Mouse (Mus musculus) embryonic facial prominence, embryonic 12.5 days (tissue): ENCODE results near the gene Slc34a3. TPM values are rescaled to one million over a fixed set of nuclear protein-coding genes. Genes with fewer than 3 reads are reported as not detected.

ENCODE experiments used
- polyA plus RNA-seq: library from polyadenylated mRNA; unstranded; fragments of >200 nt; fragmentation: Nextera tagmentation; extraction: Ambion mirVana; gene quantifications from 2 replicates; pipeline ENCODE4 v1.2.1, GENCODE M21; 2016

The Slc34a3 gene
- polyA plus RNA-seq, 1 experiment from 2014 or later, result not detected

Other genes starting within 250 kb of the Slc34a3 start
- 99.1 and 103 TPM in 2 replicates for gene Nsmf, start 180.0 kb downstream of the Slc34a3 start, polyA plus RNA-seq
- not detected in 2 replicates for gene Entpd8, start 154.1 kb downstream of the Slc34a3 start, polyA plus RNA-seq
- gene Noxa1, start 139.2 kb downstream of the Slc34a3 start, polyA plus RNA-seq, result 0.19 TPM in 1 of 2 replicates, not detected in the other
- gene Nrarp, start 53.6 kb downstream of the Slc34a3 start, polyA plus RNA-seq, result 21.3 and 24.7 TPM in 2 replicates
- 3.1 and 3.9 TPM in 2 replicates for gene Tor4a, start 37.5 kb downstream of the Slc34a3 start, polyA plus RNA-seq
- 119 and 121 TPM in 2 replicates for gene Nelfb, start 22.9 kb downstream of the Slc34a3 start, polyA plus RNA-seq
- gene Stpg3, start 19.7 kb downstream of the Slc34a3 start, polyA plus RNA-seq, result not detected in 2 replicates
- 1.1 TPM in 1 of 2 replicates, not detected in the other for gene Fam166a, start 15.6 kb downstream of the Slc34a3 start, polyA plus RNA-seq
- gene Tubb4b, start 9.7 kb downstream of the Slc34a3 start, polyA plus RNA-seq, result 443 and 449 TPM in 2 replicates
- not detected in 2 replicates for gene Rnf224, start 2.4 kb upstream of the Slc34a3 start, polyA plus RNA-seq
- gene Rnf208, start 7.9 kb upstream of the Slc34a3 start, polyA plus RNA-seq, result 8.6 and 9.4 TPM in 2 replicates
- not detected in 2 replicates for gene Cysrt1, start 8.1 kb upstream of the Slc34a3 start, polyA plus RNA-seq
- 3.8 and 4.2 TPM in 2 replicates for gene AL732309.1, start 12.5 kb upstream of the Slc34a3 start, polyA plus RNA-seq
- gene Tmem203, start 21.1 kb upstream of the Slc34a3 start, polyA plus RNA-seq, result 21.6 and 23.6 TPM in 2 replicates
- 9.7 TPM in 2 replicates for gene Tprn, start 28.3 kb upstream of the Slc34a3 start, polyA plus RNA-seq
- 218 and 231 TPM in 2 replicates for gene Ssna1, start 38.1 kb upstream of the Slc34a3 start, polyA plus RNA-seq
- gene Anapc2, start 38.1 kb upstream of the Slc34a3 start, polyA plus RNA-seq, result 154 and 155 TPM in 2 replicates
- not detected in 2 replicates for gene Tmem210, start 53.8 kb upstream of the Slc34a3 start, polyA plus RNA-seq
- not detected in 2 replicates for gene Lrrc26, start 55.6 kb upstream of the Slc34a3 start, polyA plus RNA-seq
- 1.0 and 1.9 TPM in 2 replicates for gene Grin1, start 84.8 kb upstream of the Slc34a3 start, polyA plus RNA-seq
- gene Man1b1, start 98.0 kb upstream of the Slc34a3 start, polyA plus RNA-seq, result 66.5 and 75.8 TPM in 2 replicates
- gene Dpp7, start 122.0 kb upstream of the Slc34a3 start, polyA plus RNA-seq, result 25.0 and 27.0 TPM in 2 replicates
- 7.9 and 8.9 TPM in 2 replicates for gene Uap1l1, start 131.3 kb upstream of the Slc34a3 start, polyA plus RNA-seq
- gene Sapcd2, start 138.0 kb upstream of the Slc34a3 start, polyA plus RNA-seq, result 51.4 and 51.6 TPM in 2 replicates
- gene Entpd2, start 161.5 kb upstream of the Slc34a3 start, polyA plus RNA-seq, result 0.41 and 0.42 TPM in 2 replicates
- gene Npdc1, start 165.0 kb upstream of the Slc34a3 start, polyA plus RNA-seq, result 47.7 and 60.0 TPM in 2 replicates
- gene Fut7, start 188.9 kb upstream of the Slc34a3 start, polyA plus RNA-seq, result not detected in 2 replicates
- gene Abca2, start 194.3 kb upstream of the Slc34a3 start, polyA plus RNA-seq, result 4.8 and 5.2 TPM in 2 replicates
- 1.4 and 1.8 TPM in 2 replicates for gene Clic3, start 222.5 kb upstream of the Slc34a3 start, polyA plus RNA-seq
- 28.6 and 28.9 TPM in 2 replicates for gene Paxx, start 226.7 kb upstream of the Slc34a3 start, polyA plus RNA-seq
- 0.70 and 0.96 TPM in 2 replicates for gene Ptgds, start 235.7 kb upstream of the Slc34a3 start, polyA plus RNA-seq